Mouse (Mus musculus): ENCODE results near the gene Serhl. TPM values are rescaled to one million over a fixed set of nuclear protein-coding genes. Genes with fewer than 3 reads are reported as not detected.
A peak's percentile ranks its signal among the peaks of the same experiment; 100 is the strongest.

The Serhl gene
- polyA plus RNA-seq, 1 experiment from 2014 or later: 70.7 TPM

GRCm38 (mm10) chr15:83075607-83076525, 13.4 kb upstream of the Serhl start:
- Histone ChIP-seq H3K4me3 (ENCODE audit: low read length) (no peak overlapping the region), H3K4me1 (ENCODE audit: insufficient read depth, low read length) (no peaks in the 10 kb centered on the region), H3K27ac (ENCODE audit: low read length) (no peak overlapping the region), H3K27me3 (ENCODE audit: insufficient read depth, low read length) (no peaks in the 10 kb centered on the region; the same call in 1 of the 2 replicates), H3K36me3 (ENCODE audit: insufficient read depth, low read length) (no peaks in the 10 kb centered on the region), H3K9me3 (ENCODE audit: low read length) (no peaks in the 10 kb centered on the region), H3K4me2 (replicated peaks; ENCODE audit: low read depth, low read length) (no peak overlapping the region), H3K9ac (replicated peaks; ENCODE audit: low read length) (no peak overlapping the region)
- ATAC-seq (ENCODE audit: low FRiP score, low TSS enrichment): no peak
- WGBS: 60% methylated on average over 27 of the region's 27 CpGs

DNA sequence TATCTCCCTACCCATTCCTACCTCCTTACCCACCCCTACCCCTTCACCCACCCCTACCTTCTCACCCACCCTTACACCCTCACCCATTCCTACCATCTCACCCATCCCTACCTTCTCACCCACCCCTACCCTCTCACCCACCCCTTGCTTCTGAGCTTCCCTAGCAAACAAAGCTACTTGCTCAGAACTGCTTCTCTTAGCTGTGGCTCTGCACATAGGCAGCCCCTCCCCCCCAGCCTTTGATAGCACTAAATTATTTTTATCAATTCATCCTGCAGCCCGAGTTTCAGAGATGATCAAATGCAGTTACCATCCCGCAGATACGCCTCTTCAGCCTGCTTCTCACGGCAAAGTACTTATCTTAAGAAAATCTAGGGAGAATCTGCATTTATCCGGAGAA, 5.8 kb upstream of the Serhl start:
- H3K4me3 ChIP-seq (ENCODE audit: low read length): no peak overlapping the region
- no peak overlapping the region for H3K4me2 ChIP-seq (replicated peaks; ENCODE audit: low read depth, low read length)
- no peaks in the 10 kb centered on the region for H3K36me3 ChIP-seq (ENCODE audit: insufficient read depth, low read length)
- H3K27me3 ChIP-seq (ENCODE audit: insufficient read depth, low read length): no peaks in the 10 kb centered on the region
- no peak overlapping the region for H3K9ac ChIP-seq (replicated peaks; ENCODE audit: low read length)
- ATAC-seq (ENCODE audit: low FRiP score, low TSS enrichment): no peak
- peaks cover 11% of the 10 kb centered on the region; the same call in 1 of the 2 replicates for H3K4me1 ChIP-seq (ENCODE audit: insufficient read depth, low read length)
- WGBS: 68% methylated on average over 5 of the region's 5 CpGs
- no peaks in the 10 kb centered on the region for H3K9me3 ChIP-seq (ENCODE audit: low read length)
- H3K27ac ChIP-seq (ENCODE audit: low read length): no peak overlapping the region

GRCm38 (mm10) chr15:83084022-83084640, 5.2 kb upstream of the Serhl start:
- WGBS: 48% methylated on average over 13 of the region's 13 CpGs
- peaks cover 16% of the 10 kb centered on the region for H3K4me1 ChIP-seq (ENCODE audit: insufficient read depth, low read length)
- no peak overlapping the region for H3K9ac ChIP-seq (replicated peaks; ENCODE audit: low read length)
- H3K9me3 ChIP-seq (ENCODE audit: low read length): no peaks in the 10 kb centered on the region
- no peaks in the 10 kb centered on the region for H3K36me3 ChIP-seq (ENCODE audit: insufficient read depth, low read length)
- no peak overlapping the region for H3K27ac ChIP-seq (ENCODE audit: low read length)
- no peak overlapping the region for H3K4me3 ChIP-seq (ENCODE audit: low read length)
- ATAC-seq (ENCODE audit: low FRiP score, low TSS enrichment): peak; percentile 51; the same call in 1 of the 2 replicates
- H3K27me3 ChIP-seq (ENCODE audit: insufficient read depth, low read length): peaks cover 4% of the 10 kb centered on the region; the same call in 1 of the 2 replicates
- no peak overlapping the region for H3K4me2 ChIP-seq (replicated peaks; ENCODE audit: low read depth, low read length)

DNA sequence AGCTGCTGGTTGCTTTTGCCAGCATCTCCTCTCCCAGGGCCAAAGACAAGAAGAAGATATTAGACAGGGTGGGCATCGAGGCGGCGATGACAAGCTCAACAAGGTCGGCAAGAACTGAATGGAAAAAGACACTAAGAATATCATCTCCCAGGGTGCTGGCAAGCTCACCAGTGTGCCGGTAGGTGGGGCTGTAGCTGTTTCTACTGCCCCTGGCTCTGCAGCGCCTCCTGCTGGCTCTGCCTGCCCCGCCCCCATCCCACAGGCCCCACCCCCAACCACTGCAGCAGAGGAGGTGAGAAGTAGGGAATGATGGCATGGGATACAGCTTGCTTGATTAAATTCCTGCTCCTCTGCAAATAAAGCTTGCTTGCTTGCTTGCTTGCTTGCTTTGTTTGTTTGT, 3.4 kb upstream of the Serhl start:
- no peak for ATAC-seq (ENCODE audit: low FRiP score, low TSS enrichment)
- H3K36me3 ChIP-seq (ENCODE audit: insufficient read depth, low read length): no peaks in the 10 kb centered on the region
- H3K4me1 ChIP-seq (ENCODE audit: insufficient read depth, low read length): peaks cover 18% of the 10 kb centered on the region
- H3K4me2 ChIP-seq (replicated peaks; ENCODE audit: low read depth, low read length): no peak overlapping the region
- H3K9me3 ChIP-seq (ENCODE audit: low read length): no peaks in the 10 kb centered on the region
- WGBS: 31% methylated on average over 7 of the region's 7 CpGs
- peaks cover 11% of the 10 kb centered on the region for H3K27me3 ChIP-seq (ENCODE audit: insufficient read depth, low read length)
- no peak overlapping the region for H3K4me3 ChIP-seq (ENCODE audit: low read length)
- no peak overlapping the region for H3K27ac ChIP-seq (ENCODE audit: low read length)
- no peak overlapping the region for H3K9ac ChIP-seq (replicated peaks; ENCODE audit: low read length)

- H3K9me3 ChIP-seq (ENCODE audit: low read length): no peaks in the 10 kb centered on the region
- no peak overlapping the region for H3K4me2 ChIP-seq (replicated peaks; ENCODE audit: low read depth, low read length)
- no peak overlapping the region for H3K4me3 ChIP-seq (ENCODE audit: low read length)
- H3K9ac ChIP-seq (replicated peaks; ENCODE audit: low read length): no peak overlapping the region
- no peak overlapping the region for H3K27ac ChIP-seq (ENCODE audit: low read length)
- H3K4me1 ChIP-seq (ENCODE audit: insufficient read depth, low read length): peaks cover 18% of the 10 kb centered on the region
- no peaks in the 10 kb centered on the region for H3K36me3 ChIP-seq (ENCODE audit: insufficient read depth, low read length)
- WGBS: 83% methylated on average over 13 of the region's 13 CpGs
- H3K27me3 ChIP-seq (ENCODE audit: insufficient read depth, low read length): peaks cover 11% of the 10 kb centered on the region
- ATAC-seq (ENCODE audit: low FRiP score, low TSS enrichment): no peak
Observed at GRCm38 (mm10) chr15:83086636-83087328, 2.5 kb upstream of the Serhl start.

GRCm38 (mm10) chr15:83088495-83089428, 544 bp upstream of the Serhl start:
- H3K36me3 ChIP-seq (ENCODE audit: insufficient read depth, low read length): no peaks in the 10 kb centered on the region
- peak overlapping the region; percentile 24; the same call in 1 of the 2 replicates for H3K9ac ChIP-seq (replicated peaks; ENCODE audit: low read length)
- no peaks in the 10 kb centered on the region for H3K9me3 ChIP-seq (ENCODE audit: low read length)
- 6% methylated on average over 27 of the region's 27 CpGs for WGBS
- H3K27ac ChIP-seq (ENCODE audit: low read length): no peak overlapping the region
- ATAC-seq (ENCODE audit: low FRiP score, low TSS enrichment): no peak
- peaks cover 11% of the 10 kb centered on the region for H3K27me3 ChIP-seq (ENCODE audit: insufficient read depth, low read length)
- peaks cover 18% of the 10 kb centered on the region for H3K4me1 ChIP-seq (ENCODE audit: insufficient read depth, low read length)
- peak overlapping the region; percentile 5; the same call in 1 of the 2 replicates for H3K4me3 ChIP-seq (ENCODE audit: low read length)
- peak overlapping the region; percentile 31 for H3K4me2 ChIP-seq (replicated peaks; ENCODE audit: low read depth, low read length)

DNA sequence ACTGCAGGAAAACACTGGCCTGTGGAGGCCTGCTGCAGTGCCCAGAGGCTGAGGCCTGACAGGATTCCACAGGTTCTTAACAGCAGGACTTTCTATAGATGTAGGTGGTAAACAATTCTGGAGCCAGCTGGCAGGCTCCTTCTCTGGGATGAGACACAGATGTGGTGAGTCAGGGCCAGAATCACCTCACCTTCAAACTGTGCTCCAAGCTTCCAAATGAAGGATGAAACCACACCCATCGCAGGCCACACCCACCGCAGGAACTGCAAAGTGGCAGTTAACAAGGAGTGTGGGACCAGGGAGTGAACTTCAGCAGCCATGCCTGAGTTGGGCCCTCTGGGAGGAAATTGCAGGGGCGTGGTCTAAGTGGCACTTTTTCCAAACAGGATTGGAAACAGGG, 1.6 kb downstream of the Serhl start:
- peaks cover 11% of the 10 kb centered on the region for H3K27me3 ChIP-seq (ENCODE audit: insufficient read depth, low read length)
- no peak for ATAC-seq (ENCODE audit: low FRiP score, low TSS enrichment)
- H3K9me3 ChIP-seq (ENCODE audit: low read length): no peaks in the 10 kb centered on the region
- H3K27ac ChIP-seq (ENCODE audit: low read length): no peak overlapping the region
- H3K4me2 ChIP-seq (replicated peaks; ENCODE audit: low read depth, low read length): no peak overlapping the region
- H3K4me1 ChIP-seq (ENCODE audit: insufficient read depth, low read length): peaks cover 9% of the 10 kb centered on the region; the same call in 1 of the 2 replicates
- H3K4me3 ChIP-seq (ENCODE audit: low read length): no peak overlapping the region
- WGBS: 43% methylated on average over 3 of the region's 3 CpGs
- H3K36me3 ChIP-seq (ENCODE audit: insufficient read depth, low read length): no peaks in the 10 kb centered on the region
- H3K9ac ChIP-seq (replicated peaks; ENCODE audit: low read length): no peak overlapping the region

- WGBS: 77% methylated on average over 2 of the region's 2 CpGs
- no peak for ATAC-seq (ENCODE audit: low FRiP score, low TSS enrichment)
Observed at GRCm38 (mm10) chr15:83093687-83094086, 4.4 kb downstream of the Serhl start.

DNA sequence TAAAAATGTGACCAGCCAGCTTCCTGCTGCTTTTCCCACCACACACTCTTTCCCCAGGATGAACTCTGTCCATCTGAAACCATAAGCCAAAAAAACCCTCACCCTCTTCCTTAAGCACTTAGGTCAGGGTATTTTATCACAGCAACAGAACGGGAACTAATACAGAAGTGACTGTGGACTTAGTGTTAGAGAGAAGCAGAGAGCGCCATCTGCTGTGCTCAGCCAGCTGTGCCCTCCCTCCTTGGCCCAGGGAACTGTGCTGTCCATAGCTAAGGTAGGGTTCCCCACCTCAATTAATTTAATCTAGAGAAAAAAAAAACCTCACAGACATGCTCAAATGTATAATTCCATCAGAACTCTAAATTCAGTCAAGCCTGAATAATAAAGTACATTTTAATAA, 6.6 kb downstream of the Serhl start:
- no peak overlapping the region for H3K4me2 ChIP-seq (replicated peaks; ENCODE audit: low read depth, low read length)
- H3K9me3 ChIP-seq (ENCODE audit: low read length): no peaks in the 10 kb centered on the region
- no peak overlapping the region for H3K4me3 ChIP-seq (ENCODE audit: low read length)
- 46% methylated on average over 2 of the region's 2 CpGs for WGBS
- H3K27ac ChIP-seq (ENCODE audit: low read length): no peak overlapping the region
- no peak for ATAC-seq (ENCODE audit: low FRiP score, low TSS enrichment)
- H3K36me3 ChIP-seq (ENCODE audit: insufficient read depth, low read length): no peaks in the 10 kb centered on the region
- H3K9ac ChIP-seq (replicated peaks; ENCODE audit: low read length): no peak overlapping the region
- H3K4me1 ChIP-seq (ENCODE audit: insufficient read depth, low read length): peaks cover 10% of the 10 kb centered on the region
- H3K27me3 ChIP-seq (ENCODE audit: insufficient read depth, low read length): 0 out of 2 replicates have a peak, but pooled peaks cover 7% of the 10 kb centered on the region

More at GRCm38 (mm10) chr15:83093687-83094086, 4.4 kb downstream of the Serhl start:
- Histone ChIP-seq H3K4me2 (replicated peaks; ENCODE audit: low read depth, low read length) (no peak overlapping the region), H3K9ac (replicated peaks; ENCODE audit: low read length) (no peak overlapping the region), H3K4me3 (ENCODE audit: low read length) (no peak overlapping the region), H3K4me1 (ENCODE audit: insufficient read depth, low read length) (peaks cover 7% of the 10 kb centered on the region; the same call in 1 of the 2 replicates), H3K27ac (ENCODE audit: low read length) (no peak overlapping the region), H3K9me3 (ENCODE audit: low read length) (no peaks in the 10 kb centered on the region), H3K36me3 (ENCODE audit: insufficient read depth, low read length) (no peaks in the 10 kb centered on the region), H3K27me3 (ENCODE audit: insufficient read depth, low read length) (peaks cover 16% of the 10 kb centered on the region)
